Mouse (Mus musculus) brain, embryonic 18.5 days (tissue): ENCODE data around the gene Prkg2.

Experiments used
- DNase-seq: peaks from one replicate; pipeline ENCODE4 v3.0.0-alpha.2; 2012; ENCODE audit warnings: low read depth, low spot score

Gene Prkg2

GRCm38 (mm10) chr5:99036596-99037441 lies at the start of gene Prkg2:
Prkg2 (minus strand) TSS chr5:99037351.
- no peak for DNase-seq

- DNase-seq: no peak
Observed at GRCm38 (mm10) chr5:99083955-99084354, 46.8 kb upstream of the Prkg2 start.

GRCm38 (mm10) chr5:99078375-99078774 lies 41.2 kb upstream of the Prkg2 start:
- no peak for DNase-seq

GRCm38 (mm10) chr5:99068391-99068790 lies 31.2 kb upstream of the Prkg2 start:
- DNase-seq: no peak

- no peak for DNase-seq
Observed at GRCm38 (mm10) chr5:99062582-99062981, 25.4 kb upstream of the Prkg2 start.

- no peak for DNase-seq
Observed at GRCm38 (mm10) chr5:99039021-99039420, 1.9 kb upstream of the Prkg2 start.

GRCm38 (mm10) chr5:99037442-99037811 lies 276 bp upstream of the Prkg2 start:
- DNase-seq: no peak

GRCm38 (mm10) chr5:99035961-99036360 lies 1.2 kb downstream of the Prkg2 start:
- DNase-seq: no peak

- DNase-seq: no peak
Observed at GRCm38 (mm10) chr5:99031551-99032149, 5.5 kb downstream of the Prkg2 start.

- DNase-seq: no peak
Observed at GRCm38 (mm10) chr5:99026343-99026742, 10.8 kb downstream of the Prkg2 start.

GRCm38 (mm10) chr5:99019709-99020108 lies 17.4 kb downstream of the Prkg2 start:
- DNase-seq: no peak

- DNase-seq: no peak
Observed at GRCm38 (mm10) chr5:99015140-99015539, 22.0 kb downstream of the Prkg2 start.

GRCm38 (mm10) chr5:99010448-99011151 lies 26.6 kb downstream of the Prkg2 start:
- no peak for DNase-seq

GRCm38 (mm10) chr5:98998104-98998503 lies 39.0 kb downstream of the Prkg2 start:
- DNase-seq: no peak

GRCm38 (mm10) chr5:98995767-98996166 lies 41.4 kb downstream of the Prkg2 start:
- no peak for DNase-seq

GRCm38 (mm10) chr5:98991600-98991999 lies 45.6 kb downstream of the Prkg2 start:
- DNase-seq: no peak

GRCm38 (mm10) chr5:98987634-98988033 lies 49.5 kb downstream of the Prkg2 start:
- DNase-seq: no peak

- no peak for DNase-seq
Observed at GRCm38 (mm10) chr5:98987116-98987515, 50.0 kb downstream of the Prkg2 start.

- no peak for DNase-seq
Observed at GRCm38 (mm10) chr5:98986459-98986858, 50.7 kb downstream of the Prkg2 start.

GRCm38 (mm10) chr5:98986011-98986410 lies 51.1 kb downstream of the Prkg2 start:
- DNase-seq: no peak

- no peak for DNase-seq
Observed at GRCm38 (mm10) chr5:98985077-98985476, 52.1 kb downstream of the Prkg2 start.

- no peak for DNase-seq
Observed at GRCm38 (mm10) chr5:98981304-98981703, 55.8 kb downstream of the Prkg2 start.

GRCm38 (mm10) chr5:98978316-98978715 lies 58.8 kb downstream of the Prkg2 start:
- no peak for DNase-seq
